Mouse (Mus musculus) retina, adult 2 months (tissue): ENCODE results near the gene Maml1.
A peak's percentile ranks its signal among the peaks of the same experiment; 100 is the strongest.

Experiments used
- DNase-seq: peaks from one replicate; pipeline ENCODE4 v3.0.0-alpha.2; 2012; ENCODE audit warnings: low read depth, low spot score

Gene Maml1

DNA sequence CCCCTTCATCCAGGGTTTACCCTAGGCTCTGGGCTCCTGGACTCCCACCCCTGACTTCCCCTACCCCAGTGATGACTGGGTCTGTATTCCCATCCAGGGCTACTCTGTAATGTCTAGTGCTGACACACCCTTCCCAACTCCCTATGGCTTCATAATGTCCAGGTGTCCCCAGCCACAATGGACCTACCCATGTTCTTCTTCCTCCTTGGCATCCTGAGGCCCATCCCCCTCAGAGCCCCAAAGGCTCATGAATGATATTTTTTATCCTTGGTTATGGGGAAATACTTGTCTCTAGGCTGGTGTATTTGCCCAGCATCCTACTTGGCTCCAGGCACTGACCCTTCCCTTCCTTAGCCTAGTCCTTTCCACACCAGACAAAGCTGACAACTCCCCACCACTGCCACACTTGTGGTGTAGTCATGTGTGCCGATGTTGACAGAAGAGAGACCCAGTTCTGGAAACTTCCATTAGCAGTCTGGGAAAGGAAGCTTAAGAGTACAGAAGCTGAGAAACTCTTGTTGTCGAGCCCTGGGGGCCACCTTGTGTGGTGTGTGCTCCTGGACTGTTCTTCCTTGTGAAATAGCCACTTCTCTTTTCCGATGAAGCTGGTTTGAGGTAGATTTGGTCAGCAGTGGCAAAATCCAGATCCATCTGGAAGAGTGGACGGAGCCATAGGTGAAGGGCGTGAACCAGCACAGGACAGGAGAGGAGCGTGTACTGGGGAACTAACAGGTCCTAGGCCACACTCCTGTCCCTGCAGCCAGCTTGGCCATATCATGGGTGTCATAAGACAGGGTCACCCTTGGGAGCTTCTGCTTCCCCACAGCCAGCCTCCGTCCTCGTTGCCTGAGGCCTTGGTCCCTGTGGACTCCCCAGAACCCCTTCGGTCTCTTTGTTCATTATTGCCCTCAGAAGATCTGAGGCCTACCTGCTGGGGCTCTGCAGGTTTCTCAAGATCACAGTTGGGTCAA lies 53.0 kb downstream of the Maml1 start:
- no peak for DNase-seq

- DNase-seq = no peak
Observed at GRCm38 (mm10) chr11:50238324-50238723, 53.8 kb downstream of the Maml1 start, which contains the start of gene Ltc4s. TSS of gene Ltc4s (minus strand) at chr11:50238616.

DNA sequence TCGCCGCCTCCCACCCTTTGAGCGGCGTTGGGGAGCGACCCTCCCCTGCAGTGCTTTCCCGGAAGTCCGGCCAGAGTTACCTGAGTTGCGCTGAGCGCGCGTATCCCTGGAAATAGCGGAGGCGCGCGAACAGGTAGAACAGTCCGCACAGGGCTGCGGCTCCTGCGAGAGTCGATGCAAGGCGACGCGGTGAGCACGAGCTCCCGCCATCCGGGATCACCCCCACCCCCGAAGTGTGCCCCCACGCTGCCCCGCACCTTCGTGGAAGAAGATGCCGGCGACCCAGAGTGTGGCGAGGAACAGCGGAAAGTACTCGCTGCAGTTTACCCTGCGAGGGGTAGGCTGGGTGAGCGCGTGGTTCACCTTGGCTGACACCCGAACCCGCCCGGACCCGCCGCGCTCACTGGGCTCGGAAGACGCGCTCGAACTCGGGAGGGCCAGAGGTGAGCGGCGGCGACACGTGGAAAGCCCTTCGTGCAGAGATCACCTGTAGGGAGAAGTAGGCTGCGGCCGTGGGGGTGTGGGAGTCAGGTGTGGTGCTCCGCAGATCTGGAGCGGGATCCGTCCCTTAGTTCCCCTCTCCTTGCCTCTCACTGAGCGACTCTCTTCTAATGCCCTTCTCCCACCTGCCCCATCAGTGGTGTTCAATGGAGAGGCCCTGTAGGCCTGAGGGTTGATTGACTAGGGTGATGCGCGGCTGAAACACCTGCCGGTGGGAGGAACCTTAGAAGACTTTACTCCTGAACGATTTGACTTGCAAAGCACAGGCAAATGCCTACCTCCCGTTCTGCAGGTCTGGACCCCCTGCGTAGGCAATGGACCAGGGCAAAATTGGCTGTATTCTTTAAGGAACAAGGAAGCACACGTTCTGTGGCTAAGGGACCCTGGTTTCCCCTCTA lies 54.9 kb downstream of the Maml1 start:
- DNase-seq = no peak

- DNase-seq = peak; percentile 67
Observed at GRCm38 (mm10) chr11:50236540-50236936, 55.6 kb downstream of the Maml1 start.

GRCm38 (mm10) chr11:50234606-50235005 lies 57.5 kb downstream of the Maml1 start:
- no peak for DNase-seq

DNA sequence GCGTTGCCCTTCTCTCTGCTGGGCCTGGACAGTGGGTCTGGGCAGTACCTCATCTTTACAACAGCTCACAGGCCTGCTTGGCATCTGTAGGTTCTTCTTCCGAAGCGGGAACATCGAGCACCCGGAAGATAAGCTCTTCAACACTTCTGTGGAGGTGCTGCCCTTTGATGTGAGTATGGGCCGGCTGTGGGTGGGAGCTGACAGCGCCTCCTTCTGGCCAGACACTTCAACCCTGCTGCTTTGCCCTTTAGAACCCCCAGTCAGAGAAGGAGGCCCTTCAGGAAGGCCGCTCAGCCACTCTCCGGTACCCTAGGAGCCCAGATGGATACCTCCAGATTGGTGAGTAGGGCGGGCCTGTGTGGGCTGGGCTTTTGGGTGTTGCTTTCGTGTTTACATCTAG lies 58.1 kb downstream of the Maml1 start:
- DNase-seq = no peak

DNA sequence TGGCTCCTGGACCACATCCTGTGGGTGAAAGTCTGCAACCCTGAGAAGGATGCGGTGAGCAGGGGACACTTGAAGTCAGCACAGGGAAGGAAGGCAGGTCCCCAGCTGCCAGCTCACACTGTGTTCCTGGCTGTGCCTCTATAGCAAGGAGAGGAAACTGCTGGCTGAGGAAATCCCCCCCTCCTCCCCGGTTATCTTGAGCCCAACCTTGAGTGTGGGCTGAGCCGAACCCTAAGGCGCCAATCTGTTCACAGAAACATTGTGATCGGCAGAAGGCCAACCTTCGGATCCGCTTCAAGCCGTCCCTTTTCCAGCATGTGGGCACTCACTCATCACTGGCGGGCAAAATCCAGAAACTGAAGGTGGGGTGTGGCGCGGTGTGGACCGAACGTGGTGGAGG lies 59.1 kb downstream of the Maml1 start:
- no peak for DNase-seq

DNA sequence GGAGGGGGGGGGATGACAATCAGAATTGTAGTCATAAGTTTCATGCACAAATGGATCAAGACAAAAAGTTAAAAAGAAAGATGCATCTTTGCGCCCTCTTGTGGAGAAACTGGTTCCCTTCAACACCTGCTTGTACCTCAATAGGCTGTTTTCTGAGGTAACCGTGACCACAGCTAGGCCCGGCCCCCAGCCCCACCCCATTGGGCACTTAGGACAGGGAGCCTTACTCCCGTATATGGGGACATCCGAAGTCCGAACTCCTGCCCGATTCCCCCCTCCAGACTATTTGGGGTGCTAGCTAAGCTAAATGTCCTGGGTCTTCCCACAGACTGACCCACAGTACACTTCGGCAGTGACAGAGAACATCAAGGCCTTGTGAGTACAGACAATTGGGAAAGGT lies 60.7 kb downstream of the Maml1 start:
- DNase-seq = no peak

DNA sequence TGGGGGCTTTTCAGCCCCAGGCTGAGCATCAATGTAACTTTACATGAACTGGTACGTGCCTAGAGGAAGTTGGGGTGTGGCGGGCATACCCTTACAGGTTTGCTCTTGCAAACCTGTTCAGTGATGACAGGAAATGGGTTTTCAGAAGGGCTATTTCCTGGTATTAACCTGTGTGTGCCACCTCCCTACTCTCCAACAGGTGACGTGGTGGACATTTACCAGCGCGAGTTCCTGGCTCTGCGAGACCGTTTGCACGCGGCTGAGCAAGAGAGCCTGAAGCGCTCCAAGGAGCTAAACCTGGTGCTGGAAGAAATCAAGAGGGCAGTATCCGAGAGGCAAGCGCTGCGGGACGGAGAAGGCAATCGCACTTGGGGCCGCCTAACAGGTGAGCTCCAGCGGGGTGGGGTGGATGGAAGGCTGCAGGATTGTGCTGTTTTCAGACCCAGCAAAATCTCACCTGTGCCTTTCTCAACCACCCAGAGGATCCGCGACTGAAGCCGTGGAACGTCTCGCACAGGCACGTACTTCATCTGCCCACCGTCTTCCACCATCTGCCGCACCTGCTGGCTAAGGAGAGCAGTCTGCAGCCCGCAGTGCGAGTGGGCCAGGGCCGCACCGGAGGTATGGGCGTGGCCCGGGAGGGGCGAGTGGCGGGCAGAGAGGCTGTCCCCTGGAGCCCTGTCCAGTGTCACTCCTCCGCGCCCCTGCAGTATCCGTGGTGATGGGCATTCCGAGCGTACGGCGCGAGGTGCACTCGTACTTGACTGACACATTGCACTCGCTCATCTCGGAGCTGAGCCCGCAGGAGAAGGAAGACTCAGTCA lies 61.4 kb downstream of the Maml1 start:
- DNase-seq = no peak

DNA sequence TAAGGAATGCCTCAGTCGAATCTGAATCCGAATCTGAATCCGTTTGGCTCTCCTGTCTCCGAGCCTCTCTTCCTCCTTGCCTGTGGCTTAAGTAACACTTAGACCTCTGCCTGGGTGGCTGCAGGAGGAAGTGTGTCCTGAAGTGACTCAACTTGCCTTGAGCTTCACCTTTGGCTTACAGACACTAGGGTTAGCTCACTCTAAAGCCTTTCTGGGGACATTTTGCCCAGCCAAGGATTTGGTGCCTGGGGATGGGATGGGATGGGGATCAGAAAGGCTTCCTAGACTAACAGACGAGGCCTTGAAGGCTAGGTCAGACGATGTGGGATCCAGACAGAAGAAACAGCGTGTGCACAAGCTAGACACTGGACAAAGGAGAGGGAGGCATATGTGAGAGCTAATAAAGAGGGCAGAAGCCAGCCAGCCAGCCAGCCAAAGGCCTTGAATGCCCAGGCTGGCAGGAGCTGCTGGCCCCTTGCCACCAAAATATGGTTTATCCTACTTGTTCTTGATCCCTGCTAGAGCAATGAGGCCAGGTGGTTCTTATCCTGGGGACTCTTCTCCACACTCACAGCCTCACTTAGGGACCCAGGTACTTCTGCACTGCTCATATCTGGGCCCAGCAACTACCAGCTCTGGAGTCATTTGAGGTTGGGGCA lies 62.7 kb downstream of the Maml1 start:
- no peak for DNase-seq

GRCm38 (mm10) chr11:50228772-50229171 lies 63.3 kb downstream of the Maml1 start:
- DNase-seq = no peak

DNA sequence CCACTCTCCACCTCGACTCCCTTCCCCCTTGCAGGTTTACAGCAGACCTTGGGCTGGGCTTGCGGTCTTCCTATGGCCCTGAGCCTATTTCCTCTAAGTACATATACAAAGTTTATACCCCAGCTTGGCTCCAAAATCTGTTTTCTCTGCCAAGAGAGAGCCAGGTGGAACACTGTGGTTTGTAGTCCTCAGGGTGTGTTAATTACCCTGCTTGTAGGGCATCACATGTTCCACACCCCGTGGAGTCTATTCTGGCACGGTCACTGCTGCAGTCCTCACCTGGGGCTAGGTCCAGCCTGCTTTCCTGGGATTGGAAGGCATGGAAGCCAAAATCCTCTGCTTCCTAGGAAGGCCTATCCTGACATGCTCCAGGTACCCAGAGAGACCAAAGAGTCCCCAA lies 64.4 kb downstream of the Maml1 start:
- DNase-seq = no peak

GRCm38 (mm10) chr11:50227226-50227625 lies 64.9 kb downstream of the Maml1 start:
- no peak for DNase-seq

GRCm38 (mm10) chr11:50226406-50226805 lies 65.7 kb downstream of the Maml1 start:
- DNase-seq = no peak

DNA sequence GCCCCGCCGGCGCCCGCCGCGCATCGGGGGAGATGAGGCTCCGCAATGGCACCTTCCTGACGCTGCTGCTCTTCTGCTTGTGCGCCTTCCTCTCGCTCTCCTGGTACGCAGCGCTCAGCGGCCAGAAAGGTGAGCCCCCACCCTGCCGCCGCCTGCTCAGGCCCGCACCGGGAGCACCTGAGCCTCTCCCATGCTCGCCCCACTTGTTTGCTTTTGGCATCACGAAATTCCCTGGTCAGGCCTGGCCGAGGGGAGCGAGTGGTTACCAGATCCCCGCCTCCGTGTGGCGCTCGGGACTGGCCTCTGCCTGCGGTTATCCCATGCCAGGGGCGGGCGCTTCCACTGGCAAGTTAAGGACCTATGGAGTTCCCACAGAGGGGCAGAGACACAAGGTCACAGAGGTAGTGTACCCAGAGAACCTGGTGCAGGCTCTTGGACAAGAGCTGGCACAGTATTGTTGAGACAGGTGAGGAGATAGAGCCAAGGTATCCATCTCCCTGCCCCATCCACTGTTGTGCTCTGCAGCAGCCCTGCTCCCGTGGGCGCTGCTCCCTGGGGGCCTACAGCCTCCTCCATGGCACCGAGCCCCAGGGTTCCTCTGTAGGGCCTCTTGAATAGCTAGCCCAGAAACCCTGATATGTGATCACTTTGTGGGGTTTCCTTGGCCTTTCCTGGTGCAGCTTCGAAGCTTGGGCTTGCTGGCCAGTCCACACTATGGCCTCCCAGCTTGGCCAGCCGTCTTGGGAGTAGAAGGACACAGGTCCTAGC lies 66.3 kb downstream of the Maml1 start:
- no peak for DNase-seq

- no peak for DNase-seq
Observed at GRCm38 (mm10) chr11:50224671-50225530, 67.2 kb downstream of the Maml1 start.

GRCm38 (mm10) chr11:50223783-50224662 lies 68.1 kb downstream of the Maml1 start:
- DNase-seq = no peak
